Mouse (Mus musculus) forebrain, embryonic 13.5 days (tissue): ENCODE data around the gene Abca7. TPM values are rescaled to one million over a fixed set of nuclear protein-coding genes. Genes with fewer than 3 reads are reported as not detected.
A peak's percentile ranks its signal among the peaks of the same experiment; 100 is the strongest.
"Not testable (repeated sequence)": the region's sequence is repeated elsewhere in the genome, so short reads cannot be mapped to it uniquely, and the experiment has no call there.

ENCODE experiments used
- ATAC-seq: fragments of 200-750 bp; cut with Nextera tagmentation; 2 replicates; pipeline ENCODE4 v1.8.0; 2017
- H3K27ac ChIP-seq: fragments of 300-500 bp; sonication (generic); 2 replicates; pipeline ENCODE4 v1.5.1; 2015; ENCODE audit warnings: inconsistent platforms, mild to moderate bottlenecking, moderate library complexity
- H3K27me3 ChIP-seq: fragments of 300-500 bp; sonication (generic); 2 replicates; pipeline ENCODE4 v1.6.1; 2015; ENCODE audit warnings: mild to moderate bottlenecking, inconsistent platforms
- H3K36me3 ChIP-seq: fragments of 300-500 bp; sonication (generic); 2 replicates; pipeline ENCODE4 v1.6.1; 2015; ENCODE audit warnings: mild to moderate bottlenecking, inconsistent platforms; ENCODE audit not compliant: poor library complexity, severe bottlenecking
- H3K4me1 ChIP-seq: fragments of 300-500 bp; sonication (generic); 2 replicates; pipeline ENCODE4 v1.6.1; 2015; ENCODE audit warnings: inconsistent platforms
- H3K4me2 ChIP-seq: fragments of 300-500 bp; sonication (generic); 2 replicates; pipeline ENCODE4 v1.6.1; 2015; ENCODE audit warnings: inconsistent platforms, mild to moderate bottlenecking, moderate library complexity
- H3K4me3 ChIP-seq: fragments of 300-500 bp; sonication (generic); 2 replicates; pipeline ENCODE4 v1.5.1; 2015; ENCODE audit warnings: mild to moderate bottlenecking, inconsistent platforms
- H3K9ac ChIP-seq: fragments of 300-500 bp; sonication (generic); 2 replicates; pipeline ENCODE4 v1.6.1; 2015; ENCODE audit warnings: mild to moderate bottlenecking, inconsistent platforms
- H3K9me3 ChIP-seq: fragments of 300-500 bp; sonication (generic); replicated peaks from 2 replicates; pipeline ENCODE4 v1.6.1; 2016; ENCODE audit warnings: inconsistent platforms
- WGBS: fragments of 180-500 bp; shearing (Covaris S2); methylation state at CpG from one replicate; pipeline ENCODE4 v1.1.7; 2015; 5-methylcytosine and 5-hydroxymethylcytosine counted together
- polyA plus RNA-seq: library from polyadenylated mRNA; unstranded; fragments of >200 nt; fragmentation: Nextera tagmentation; extraction: Ambion mirVana; gene quantifications from 2 replicates; pipeline ENCODE4 v1.2.1, GENCODE M21; 2015

Gene Abca7
- polyA plus RNA-seq, 1 experiment from 2014 or later, result 3.1 TPM

GRCm38 (mm10) chr10:80044087-80044486, 47.8 kb downstream of the Abca7 start:
- H3K9ac ChIP-seq, result peak overlapping the region; percentile 45; the same call in 1 of the 2 replicates
- H3K4me1 ChIP-seq, result peaks cover 19% of the 10 kb centered on the region
- H3K36me3 ChIP-seq, result no peaks in the 10 kb centered on the region
- no peaks in the 10 kb centered on the region for H3K27me3 ChIP-seq
- H3K4me3 ChIP-seq, result no peak overlapping the region
- no peaks in the 10 kb centered on the region for H3K9me3 ChIP-seq
- H3K4me2 ChIP-seq, result no peak overlapping the region
- WGBS, result 50% methylated on average over 4 of the region's 4 CpGs
- no peak overlapping the region for H3K27ac ChIP-seq
- ATAC-seq, result no peak

- not testable (repeated sequence) for H3K4me3 ChIP-seq, ATAC-seq, H3K27me3 ChIP-seq, H3K4me2 ChIP-seq, H3K36me3 ChIP-seq, H3K9ac ChIP-seq, H3K27ac ChIP-seq, H3K9me3 ChIP-seq
- peaks cover 19% of the 10 kb centered on the region for H3K4me1 ChIP-seq
- 70% methylated on average over 4 of the region's 4 CpGs for WGBS
Measured at GRCm38 (mm10) chr10:80045364-80045763, 49.1 kb downstream of the Abca7 start.

GRCm38 (mm10) chr10:80045766-80046165, 49.5 kb downstream of the Abca7 start:
- no peaks in the 10 kb centered on the region for H3K27me3 ChIP-seq
- no peaks in the 10 kb centered on the region for H3K36me3 ChIP-seq
- H3K9ac ChIP-seq, result no peak overlapping the region
- no peak overlapping the region for H3K4me3 ChIP-seq
- no peaks in the 10 kb centered on the region for H3K9me3 ChIP-seq
- H3K27ac ChIP-seq, result no peak overlapping the region
- 73% methylated on average over 5 of the region's 5 CpGs for WGBS
- peaks cover 19% of the 10 kb centered on the region for H3K4me1 ChIP-seq
- no peak overlapping the region for H3K4me2 ChIP-seq
- 0 out of 2 replicates have a peak, but pooled peaks have one; percentile 17 for ATAC-seq

GRCm38 (mm10) chr10:80047041-80047565, 50.8 kb downstream of the Abca7 start, which contains the start of gene Gpx4:
Gene Gpx4 (plus strand): TSS chr10:80047166.
- no peak within 1 kb of the TSS for H3K4me2 ChIP-seq
- no peaks in the 10 kb centered on the region for H3K27me3 ChIP-seq
- no peak within 1 kb of the TSS for H3K27ac ChIP-seq
- H3K4me3 ChIP-seq, result no peak within 1 kb of the TSS
- no peaks in the 10 kb centered on the region for H3K9me3 ChIP-seq
- 50% methylated on average over 9 of the region's 9 CpGs for WGBS
- H3K36me3 ChIP-seq, result no peaks in the 10 kb centered on the region
- peaks cover 19% of the 10 kb centered on the region for H3K4me1 ChIP-seq
- H3K9ac ChIP-seq, result peak within 1 kb of the TSS; percentile 51
- ATAC-seq, result no peak

GRCm38 (mm10) chr10:80048396-80048795, 52.1 kb downstream of the Abca7 start:
- no peaks in the 10 kb centered on the region for H3K36me3 ChIP-seq
- peak overlapping the region; percentile 11 for H3K27ac ChIP-seq
- no peak overlapping the region for H3K4me3 ChIP-seq
- H3K9me3 ChIP-seq, result no peaks in the 10 kb centered on the region
- no peak for ATAC-seq
- H3K9ac ChIP-seq, result no peak overlapping the region
- H3K4me2 ChIP-seq, result no peak overlapping the region
- no peaks in the 10 kb centered on the region for H3K27me3 ChIP-seq
- H3K4me1 ChIP-seq, result peaks cover 19% of the 10 kb centered on the region
- WGBS, result 3% methylated on average over 5 of the region's 5 CpGs

- no peak overlapping the region for H3K4me2 ChIP-seq
- H3K9me3 ChIP-seq, result no peaks in the 10 kb centered on the region
- H3K4me3 ChIP-seq, result no peak overlapping the region
- no peak overlapping the region for H3K9ac ChIP-seq
- 79% methylated on average over 3 of the region's 3 CpGs for WGBS
- H3K4me1 ChIP-seq, result peaks cover 19% of the 10 kb centered on the region
- ATAC-seq, result no peak
- no peaks in the 10 kb centered on the region for H3K36me3 ChIP-seq
- peak overlapping the region; percentile 11; the same call in 1 of the 2 replicates for H3K27ac ChIP-seq
- H3K27me3 ChIP-seq, result no peaks in the 10 kb centered on the region
Measured at GRCm38 (mm10) chr10:80048834-80049233, 52.5 kb downstream of the Abca7 start.

- Histone ChIP-seq H3K4me3 (no peak overlapping the region), H3K4me1 (peaks cover 31% of the 10 kb centered on the region), H3K27ac (no peak overlapping the region), H3K36me3 (no peaks in the 10 kb centered on the region), H3K4me2 (no peak overlapping the region), H3K9ac (peak overlapping the region; percentile 30; the same call in 1 of the 2 replicates), H3K27me3 (no peaks in the 10 kb centered on the region), H3K9me3 (no peaks in the 10 kb centered on the region)
- 11% methylated on average over 6 of the region's 6 CpGs for WGBS
- no peak for ATAC-seq
Measured at GRCm38 (mm10) chr10:80050244-80050643, 54.0 kb downstream of the Abca7 start.

- H3K27me3 ChIP-seq, result no peaks in the 10 kb centered on the region
- WGBS, result 14% methylated on average over 15 of the region's 15 CpGs
- no peak overlapping the region for H3K4me3 ChIP-seq
- H3K36me3 ChIP-seq, result peaks cover 8% of the 10 kb centered on the region; the same call in 1 of the 2 replicates
- ATAC-seq, result no peak
- H3K4me1 ChIP-seq, result peaks cover 34% of the 10 kb centered on the region
- H3K4me2 ChIP-seq, result no peak overlapping the region
- no peak overlapping the region for H3K27ac ChIP-seq
- H3K9ac ChIP-seq, result peak overlapping the region; percentile 13; the same call in 1 of the 2 replicates
- no peaks in the 10 kb centered on the region for H3K9me3 ChIP-seq
Measured at GRCm38 (mm10) chr10:80050885-80051617, 54.8 kb downstream of the Abca7 start.

- H3K4me3 ChIP-seq, result no peak overlapping the region
- H3K4me1 ChIP-seq, result peaks cover 34% of the 10 kb centered on the region
- no peak overlapping the region for H3K4me2 ChIP-seq
- H3K27me3 ChIP-seq, result no peaks in the 10 kb centered on the region
- H3K9me3 ChIP-seq, result no peaks in the 10 kb centered on the region
- H3K9ac ChIP-seq, result peak overlapping the region; percentile 13; the same call in 1 of the 2 replicates
- ATAC-seq, result no peak
- peaks cover 15% of the 10 kb centered on the region for H3K36me3 ChIP-seq
- WGBS, result 22% methylated on average over 13 of the region's 14 CpGs
- H3K27ac ChIP-seq, result no peak overlapping the region
Measured at GRCm38 (mm10) chr10:80051618-80052373, 55.5 kb downstream of the Abca7 start.

- 84% methylated on average over 5 of the region's 5 CpGs for WGBS
- Histone ChIP-seq H3K9ac (no peak overlapping the region), H3K27me3 (no peaks in the 10 kb centered on the region), H3K36me3 (peaks cover 21% of the 10 kb centered on the region), H3K9me3 (no peaks in the 10 kb centered on the region), H3K27ac (no peak overlapping the region), H3K4me1 (peaks cover 30% of the 10 kb centered on the region), H3K4me3 (no peak overlapping the region), H3K4me2 (no peak overlapping the region)
- no peak for ATAC-seq
Measured at GRCm38 (mm10) chr10:80052374-80052764, 56.1 kb downstream of the Abca7 start.

GRCm38 (mm10) chr10:80053259-80053780, 57.0 kb downstream of the Abca7 start:
- under 1% methylated on average over 47 of the region's 47 CpGs for WGBS

More at GRCm38 (mm10) chr10:80053259-80053780, 57.0 kb downstream of the Abca7 start:
- H3K4me1 ChIP-seq, result peaks cover 20% of the 10 kb centered on the region
- peak overlapping the region; percentile 85 for H3K4me3 ChIP-seq
- H3K4me2 ChIP-seq, result peak overlapping the region; percentile 84
- peak; percentile 97 for ATAC-seq
- H3K27ac ChIP-seq, result peak overlapping the region; percentile 96
- H3K9ac ChIP-seq, result peak overlapping the region; percentile 94
- H3K9me3 ChIP-seq, result no peaks in the 10 kb centered on the region
- H3K36me3 ChIP-seq, result peaks cover 30% of the 10 kb centered on the region
- H3K27me3 ChIP-seq, result no peaks in the 10 kb centered on the region
